Mouse (Mus musculus) forebrain, embryonic 16.5 days (tissue): ENCODE measurements around the gene Smg9. TPM values are rescaled to one million over a fixed set of nuclear protein-coding genes. Genes with fewer than 3 reads are reported as not detected.

Experiments used
- ATAC-seq: fragments of 200-750 bp; cut with Nextera tagmentation; 2 replicates; pipeline ENCODE4 v1.8.0; 2017; ENCODE audit warnings: mild to moderate bottlenecking, moderate library complexity
- H3K27ac ChIP-seq: fragments of 300-500 bp; sonication (generic); 2 replicates; pipeline ENCODE4 v1.5.1; 2014; ENCODE audit warnings: low read length, control low read depth
- H3K27me3 ChIP-seq: fragments of 300-500 bp; sonication (generic); replicated peaks from 2 replicates; pipeline ENCODE4 v1.6.1; 2014; ENCODE audit warnings: low read length; ENCODE audit not compliant: control insufficient read depth, insufficient read depth
- H3K36me3 ChIP-seq: fragments of 300-500 bp; sonication (generic); 2 replicates; pipeline ENCODE4 v1.6.1; 2014; ENCODE audit not compliant: control insufficient read depth, insufficient read depth
- H3K4me1 ChIP-seq: fragments of 300-500 bp; sonication (generic); replicated peaks from 2 replicates; pipeline ENCODE4 v1.6.1; 2014; ENCODE audit warnings: low read length; ENCODE audit not compliant: control insufficient read depth, insufficient read depth
- H3K4me2 ChIP-seq: fragments of 300-500 bp; sonication (generic); 2 replicates; pipeline ENCODE4 v1.6.1; 2014; ENCODE audit warnings: mild to moderate bottlenecking, low read length, control low read depth
- H3K4me3 ChIP-seq: fragments of 300-500 bp; sonication (generic); replicated peaks from 2 replicates; pipeline ENCODE4 v1.5.1; 2014; ENCODE audit warnings: mild to moderate bottlenecking, low read length, control low read depth
- H3K9ac ChIP-seq: fragments of 300-500 bp; sonication (generic); replicated peaks from 2 replicates; pipeline ENCODE4 v1.6.1; 2014; ENCODE audit warnings: low read depth, low read length, control low read depth
- H3K9me3 ChIP-seq: fragments of 300-500 bp; sonication (generic); 2 replicates; pipeline ENCODE4 v1.6.1; 2016; ENCODE audit warnings: low read length; ENCODE audit not compliant: control insufficient read depth
- WGBS: fragments of 180-500 bp; shearing (Covaris S2); extraction: QIAGEN DNeasy Blood & Tissue Kit; methylation state at CpG from one replicate; pipeline ENCODE4 v1.1.7; 2014; 5-methylcytosine and 5-hydroxymethylcytosine counted together
- polyA plus RNA-seq: library from polyadenylated mRNA; unstranded; fragments of >200 nt; fragmentation: Nextera tagmentation; extraction: Ambion mirVana; gene quantifications from 2 replicates; pipeline ENCODE4 v1.2.1, GENCODE M21; 2015

Gene Smg9
- polyA plus RNA-seq, result 30.3 and 35.2 TPM in 2 replicates

- WGBS, result 3% methylated on average over 64 of the region's 66 CpGs
Observed at GRCm38 (mm10) chr7:24399256-24400081, at the start of gene Smg9. Smg9 (plus strand) TSS chr7:24399619.

DNA sequence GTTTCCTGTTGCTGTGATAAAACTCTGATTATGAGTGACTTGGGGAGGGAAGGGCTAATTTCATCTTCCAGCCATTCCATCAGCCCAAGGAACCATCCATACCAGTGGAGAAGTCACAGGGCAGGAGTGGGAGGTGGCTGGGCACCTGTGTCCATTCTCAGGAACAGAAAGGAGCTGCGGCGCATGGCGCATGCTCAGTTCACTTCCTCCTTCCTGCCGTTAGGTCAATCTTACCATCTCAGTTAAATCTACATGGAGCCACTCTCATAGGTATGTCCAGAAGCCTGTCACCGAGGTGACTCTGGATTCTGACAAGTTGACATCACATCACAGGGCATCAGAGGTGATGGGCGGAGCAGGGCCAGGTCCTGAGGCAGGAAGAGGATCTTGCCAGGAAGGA is 43.8 kb upstream of the Smg9 start:
- 90% methylated on average over 6 of the region's 6 CpGs for WGBS
- Histone ChIP-seq H3K9me3 (0 out of 2 replicates have a peak, but pooled peaks cover 2% of the 10 kb centered on the region), H3K4me2 (no peak overlapping the region), H3K4me1 (no peaks in the 10 kb centered on the region), H3K4me3 (no peak overlapping the region), H3K36me3 (no peaks in the 10 kb centered on the region), H3K9ac (no peak overlapping the region), H3K27me3 (peaks cover 4% of the 10 kb centered on the region; the same call in 1 of the 2 replicates), H3K27ac (no peak overlapping the region)
- no peak for ATAC-seq

More at GRCm38 (mm10) chr7:24399256-24400081, at the start of gene Smg9:
- peaks cover 6% of the 10 kb centered on the region; the same call in 1 of the 2 replicates for H3K36me3 ChIP-seq
- no peaks in the 10 kb centered on the region for H3K27me3 ChIP-seq
- H3K4me2 ChIP-seq, result peak within 1 kb of the TSS; percentile 48
- peak within 1 kb of the TSS; percentile 46 for H3K4me3 ChIP-seq
- peak within 1 kb of the TSS; percentile 50 for H3K9ac ChIP-seq
- peaks cover 6% of the 10 kb centered on the region; the same call in 1 of the 2 replicates for H3K4me1 ChIP-seq
- no peaks in the 10 kb centered on the region for H3K9me3 ChIP-seq
- ATAC-seq, result peak; percentile 98
- H3K27ac ChIP-seq, result peak within 1 kb of the TSS; percentile 92

DNA sequence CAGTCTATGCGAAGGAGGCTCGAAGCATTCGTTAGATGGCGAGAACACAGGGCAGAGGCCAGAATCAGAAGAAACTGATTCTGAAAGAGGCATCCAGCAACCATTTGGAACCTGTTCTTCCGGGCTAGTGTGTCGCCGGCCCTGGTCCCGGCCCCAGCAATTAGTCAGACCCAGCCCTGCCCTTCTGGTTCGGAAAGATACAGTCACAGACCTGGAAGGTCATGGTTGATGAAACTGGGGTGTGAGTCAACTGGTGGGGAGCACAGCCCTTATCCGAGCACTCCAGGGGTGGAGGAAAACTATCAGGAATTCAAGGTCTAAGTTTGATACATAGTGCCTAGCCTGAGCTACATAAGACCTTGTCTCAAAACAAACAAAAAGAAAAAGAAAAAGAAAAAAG is 43.3 kb upstream of the Smg9 start:
- H3K9me3 ChIP-seq, result 0 out of 2 replicates have a peak, but pooled peaks cover 2% of the 10 kb centered on the region
- H3K9ac ChIP-seq, result no peak overlapping the region
- ATAC-seq, result no peak
- peaks cover 4% of the 10 kb centered on the region; the same call in 1 of the 2 replicates for H3K27me3 ChIP-seq
- no peak overlapping the region for H3K4me2 ChIP-seq
- 83% methylated on average over 10 of the region's 10 CpGs for WGBS
- H3K4me1 ChIP-seq, result no peaks in the 10 kb centered on the region
- H3K4me3 ChIP-seq, result no peak overlapping the region
- H3K27ac ChIP-seq, result no peak overlapping the region
- no peaks in the 10 kb centered on the region for H3K36me3 ChIP-seq

- no peak overlapping the region for H3K9ac ChIP-seq
- H3K4me2 ChIP-seq, result no peak overlapping the region
- no peaks in the 10 kb centered on the region for H3K4me1 ChIP-seq
- 0 out of 2 replicates have a peak, but pooled peaks cover 4% of the 10 kb centered on the region for H3K27me3 ChIP-seq
- H3K27ac ChIP-seq, result no peak overlapping the region
- no peak overlapping the region for H3K4me3 ChIP-seq
- ATAC-seq, result no peak
- H3K9me3 ChIP-seq, result 0 out of 2 replicates have a peak, but pooled peaks cover 2% of the 10 kb centered on the region
- H3K36me3 ChIP-seq, result no peaks in the 10 kb centered on the region
- 53% methylated on average over 4 of the region's 4 CpGs for WGBS
Observed at GRCm38 (mm10) chr7:24357899-24358298, 41.5 kb upstream of the Smg9 start.

GRCm38 (mm10) chr7:24359269-24359668 is 40.1 kb upstream of the Smg9 start:
- 0 out of 2 replicates have a peak, but pooled peaks cover 2% of the 10 kb centered on the region for H3K9me3 ChIP-seq
- H3K36me3 ChIP-seq, result no peaks in the 10 kb centered on the region
- no peak overlapping the region for H3K9ac ChIP-seq
- H3K27ac ChIP-seq, result no peak overlapping the region
- no peak for ATAC-seq
- no peak overlapping the region for H3K4me3 ChIP-seq
- H3K4me2 ChIP-seq, result no peak overlapping the region
- no peaks in the 10 kb centered on the region for H3K27me3 ChIP-seq
- WGBS, result 29% methylated on average over 9 of the region's 9 CpGs
- no peaks in the 10 kb centered on the region for H3K4me1 ChIP-seq

- Histone ChIP-seq H3K9me3 (0 out of 2 replicates have a peak, but pooled peaks cover 2% of the 10 kb centered on the region), H3K9ac (no peak overlapping the region), H3K4me3 (no peak overlapping the region), H3K4me1 (0 out of 2 replicates have a peak, but pooled peaks cover 3% of the 10 kb centered on the region), H3K4me2 (no peak overlapping the region), H3K36me3 (no peaks in the 10 kb centered on the region), H3K27me3 (no peaks in the 10 kb centered on the region), H3K27ac (no peak overlapping the region)
- WGBS, result 69% methylated on average over 4 of the region's 4 CpGs
- ATAC-seq, result no peak
Observed at GRCm38 (mm10) chr7:24361001-24361400, 38.4 kb upstream of the Smg9 start.

DNA sequence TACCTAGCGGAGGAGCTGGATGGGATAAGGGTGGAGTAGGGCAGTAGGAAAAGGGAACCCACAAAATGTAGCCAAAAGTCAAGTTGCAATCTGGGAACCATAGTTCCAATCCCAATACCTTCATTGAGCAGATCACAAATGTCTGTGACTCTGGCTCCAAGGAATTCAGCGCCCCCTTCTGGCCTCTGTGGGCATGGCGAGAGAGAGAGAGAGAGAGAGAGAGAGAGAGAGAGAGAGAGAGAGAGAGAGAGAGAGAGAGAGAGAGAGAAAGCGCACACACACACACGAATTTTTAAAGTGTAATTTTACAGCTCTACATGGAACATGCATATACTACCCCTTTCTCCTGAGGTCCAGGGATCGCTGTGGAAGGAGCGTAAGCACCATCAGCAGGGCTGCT is 36.2 kb upstream of the Smg9 start:
- Histone ChIP-seq H3K4me2 (no peak overlapping the region), H3K36me3 (no peaks in the 10 kb centered on the region), H3K27ac (no peak overlapping the region), H3K9me3 (no peaks in the 10 kb centered on the region), H3K27me3 (no peaks in the 10 kb centered on the region), H3K4me1 (0 out of 2 replicates have a peak, but pooled peaks cover 3% of the 10 kb centered on the region), H3K9ac (no peak overlapping the region), H3K4me3 (no peak overlapping the region)
- 30% methylated on average over 6 of the region's 7 CpGs for WGBS
- ATAC-seq, result no peak

- no peak overlapping the region for H3K4me3 ChIP-seq
- no peak overlapping the region for H3K9ac ChIP-seq
- no peaks in the 10 kb centered on the region for H3K9me3 ChIP-seq
- H3K4me2 ChIP-seq, result no peak overlapping the region
- H3K36me3 ChIP-seq, result no peaks in the 10 kb centered on the region
- 0 out of 2 replicates have a peak, but pooled peaks cover 3% of the 10 kb centered on the region for H3K4me1 ChIP-seq
- H3K27me3 ChIP-seq, result no peaks in the 10 kb centered on the region
- WGBS, result 19% methylated on average over 10 of the region's 10 CpGs
- ATAC-seq, result peak; percentile 77
- no peak overlapping the region for H3K27ac ChIP-seq
Observed at GRCm38 (mm10) chr7:24364827-24365226, 34.6 kb upstream of the Smg9 start.

DNA sequence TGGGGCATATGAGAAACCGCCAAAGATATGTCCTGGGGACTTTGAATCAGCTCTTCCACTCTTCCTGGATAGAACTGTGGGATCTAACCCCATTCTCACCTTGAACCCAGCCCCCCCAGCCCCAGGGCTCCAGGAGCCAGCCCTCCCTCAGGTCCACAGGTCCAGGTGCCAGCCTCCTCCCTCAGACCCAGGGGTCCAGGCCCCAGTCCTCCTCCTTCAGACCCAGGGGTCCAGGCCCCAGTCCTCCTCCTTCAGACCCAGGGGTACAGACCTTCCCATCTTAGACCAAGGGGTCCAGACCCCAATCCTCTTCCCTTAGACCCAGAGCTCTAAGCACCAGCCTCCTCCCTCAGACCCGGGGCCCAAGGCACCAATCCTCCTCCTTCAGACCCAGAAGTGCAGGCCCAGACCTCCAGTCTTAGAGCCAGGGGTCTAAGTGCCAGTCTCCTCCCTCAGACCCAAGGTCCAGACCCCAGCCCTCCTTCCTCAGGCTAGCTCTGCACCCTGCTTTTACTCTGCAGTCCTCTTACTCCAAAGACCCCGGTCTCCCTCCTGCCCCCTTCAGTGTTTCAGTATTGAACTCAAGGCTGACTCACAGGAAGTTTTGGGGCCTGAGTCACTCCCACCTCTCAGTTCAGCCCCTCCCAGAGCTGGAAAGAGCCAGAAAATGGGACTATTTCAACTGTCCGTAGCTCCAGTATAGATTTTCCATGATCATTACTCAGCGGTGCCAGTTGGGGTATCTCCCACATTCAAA is 34.0 kb upstream of the Smg9 start:
- Histone ChIP-seq H3K4me3 (no peak overlapping the region), H3K4me1 (0 out of 2 replicates have a peak, but pooled peaks cover 3% of the 10 kb centered on the region), H3K9ac (no peak overlapping the region), H3K4me2 (no peak overlapping the region), H3K9me3 (no peaks in the 10 kb centered on the region), H3K27me3 (no peaks in the 10 kb centered on the region), H3K27ac (no peak overlapping the region), H3K36me3 (no peaks in the 10 kb centered on the region)
- peak; percentile 39 for ATAC-seq
- 80% methylated on average over 5 of the region's 5 CpGs for WGBS
